Mouse (Mus musculus) adrenal gland, adult (tissue): ENCODE results near the gene Slc22a13.
"Not testable (repeated sequence)": the region's sequence is repeated elsewhere in the genome, so short reads cannot be mapped to it uniquely, and the experiment has no call there.

Source experiments
- DNase-seq, 2 experiments: peaks; one replicate each; pipeline ENCODE4 v3.0.0; 2022 to 2023; ENCODE audit warnings: low spot score in 1 of 2; ENCODE audit not compliant: inconsistent age in 2 of 2

The Slc22a13 gene

GRCm38 (mm10) chr9:119208998-119209397, at the start of gene Slc22a13:
Slc22a13 (minus strand) TSS chr9:119209098.
- no peak for DNase-seq

GRCm38 (mm10) chr9:119258128-119258527, 49.2 kb upstream of the Slc22a13 start:
- no peak for DNase-seq

GRCm38 (mm10) chr9:119256161-119256560, 47.3 kb upstream of the Slc22a13 start:
- no peak for DNase-seq

GRCm38 (mm10) chr9:119255096-119255495, 46.2 kb upstream of the Slc22a13 start:
- DNase-seq: no peak

GRCm38 (mm10) chr9:119254187-119254586, 45.3 kb upstream of the Slc22a13 start:
- DNase-seq: no peak

- no peak for DNase-seq
Measured at GRCm38 (mm10) chr9:119247996-119248395, 39.1 kb upstream of the Slc22a13 start.

GRCm38 (mm10) chr9:119246826-119247225, 37.9 kb upstream of the Slc22a13 start:
- peak in 1 of 2 experiments; percentile 30 for DNase-seq

- DNase-seq: no peak
Measured at GRCm38 (mm10) chr9:119243981-119244380, 35.1 kb upstream of the Slc22a13 start.

- no peak for DNase-seq
Measured at GRCm38 (mm10) chr9:119241169-119241865, 32.4 kb upstream of the Slc22a13 start.

- no peak for DNase-seq
Measured at GRCm38 (mm10) chr9:119240286-119240997, 31.5 kb upstream of the Slc22a13 start.

- no peak for DNase-seq
Measured at GRCm38 (mm10) chr9:119239274-119239673, 30.4 kb upstream of the Slc22a13 start.

GRCm38 (mm10) chr9:119238796-119239195, 29.9 kb upstream of the Slc22a13 start:
- no peak for DNase-seq

- no peak for DNase-seq
Measured at GRCm38 (mm10) chr9:119231552-119231951, 22.7 kb upstream of the Slc22a13 start.

GRCm38 (mm10) chr9:119230829-119231228, 21.9 kb upstream of the Slc22a13 start:
- no peak for DNase-seq

- no peak for DNase-seq
Measured at GRCm38 (mm10) chr9:119220249-119220648, 11.4 kb upstream of the Slc22a13 start.

- no peak for DNase-seq
Measured at GRCm38 (mm10) chr9:119219667-119220066, 10.8 kb upstream of the Slc22a13 start.

- not testable (repeated sequence) for DNase-seq
Measured at GRCm38 (mm10) chr9:119215341-119215740, 6.4 kb upstream of the Slc22a13 start.

- DNase-seq: no peak
Measured at GRCm38 (mm10) chr9:119214601-119215000, 5.7 kb upstream of the Slc22a13 start.

- DNase-seq: no peak
Measured at GRCm38 (mm10) chr9:119212996-119213395, 4.1 kb upstream of the Slc22a13 start.

- no peak for DNase-seq
Measured at GRCm38 (mm10) chr9:119207113-119207512, 1.8 kb downstream of the Slc22a13 start.

- DNase-seq: no peak
Measured at GRCm38 (mm10) chr9:119206666-119207065, 2.2 kb downstream of the Slc22a13 start.

- no peak for DNase-seq
Measured at GRCm38 (mm10) chr9:119205756-119206155, 3.1 kb downstream of the Slc22a13 start.
